Mouse (Mus musculus) lung, postnatal 4 days (tissue): Measurements from ENCODE around the gene Ptgir.
A peak's percentile ranks its signal among the peaks of the same experiment; 100 is the strongest.

Experiments used
- DNase-seq, 2 experiments: peaks; one replicate each; pipeline ENCODE4 v3.0.0; 2021

Gene Ptgir

GRCm38 (mm10) chr7:16906281-16906680 is at the start of gene Ptgir:
Gene Ptgir, plus strand, starts transcription at chr7:16906490.
- DNase-seq = peak in 1 of 2 experiments; percentile 65

DNA sequence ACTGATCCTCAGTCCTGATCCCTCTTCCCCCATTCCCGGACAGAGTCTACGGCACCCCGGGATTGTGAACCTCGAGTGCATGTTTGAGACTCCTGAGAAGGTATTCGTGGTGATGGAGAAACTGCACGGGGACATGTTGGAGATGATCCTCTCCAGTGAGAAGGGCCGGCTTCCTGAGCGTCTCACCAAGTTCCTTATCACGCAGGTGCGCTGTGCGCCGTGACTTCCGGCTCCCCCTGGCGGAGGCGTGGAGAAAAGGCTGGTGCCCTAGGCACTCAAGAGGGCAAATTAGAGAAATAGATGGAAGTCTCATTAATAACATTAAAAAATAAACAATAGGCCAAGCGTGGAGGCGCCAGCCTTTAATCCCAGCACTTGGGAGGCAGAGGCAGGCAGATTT is 48.0 kb upstream of the Ptgir start:
- DNase-seq = peak; percentile 50 to 58

- peak in 1 of 2 experiments; percentile 67 for DNase-seq
Observed at GRCm38 (mm10) chr7:16859902-16860651, 46.2 kb upstream of the Ptgir start.

DNA sequence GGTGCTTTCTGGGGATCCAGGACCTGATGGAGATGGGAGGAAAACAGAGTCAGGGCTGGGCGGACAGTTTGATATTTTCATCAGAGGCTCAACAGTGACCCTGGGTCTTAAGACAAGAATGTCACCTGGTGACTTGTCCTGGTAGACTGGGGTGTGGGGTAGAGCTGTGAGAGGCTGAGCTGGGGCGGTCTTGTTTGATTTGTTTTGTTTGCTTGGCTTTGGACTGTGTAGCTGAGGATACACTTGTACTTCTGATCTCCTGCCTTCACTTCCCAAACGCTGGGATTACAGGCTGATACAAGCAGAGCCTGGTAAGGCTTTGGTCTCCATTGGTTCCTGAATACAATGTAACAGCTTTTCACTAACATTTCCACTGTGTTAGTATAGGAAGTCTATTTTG is 38.8 kb upstream of the Ptgir start:
- no peak for DNase-seq

- DNase-seq = no peak
Observed at GRCm38 (mm10) chr7:16869497-16869896, 36.8 kb upstream of the Ptgir start.

DNA sequence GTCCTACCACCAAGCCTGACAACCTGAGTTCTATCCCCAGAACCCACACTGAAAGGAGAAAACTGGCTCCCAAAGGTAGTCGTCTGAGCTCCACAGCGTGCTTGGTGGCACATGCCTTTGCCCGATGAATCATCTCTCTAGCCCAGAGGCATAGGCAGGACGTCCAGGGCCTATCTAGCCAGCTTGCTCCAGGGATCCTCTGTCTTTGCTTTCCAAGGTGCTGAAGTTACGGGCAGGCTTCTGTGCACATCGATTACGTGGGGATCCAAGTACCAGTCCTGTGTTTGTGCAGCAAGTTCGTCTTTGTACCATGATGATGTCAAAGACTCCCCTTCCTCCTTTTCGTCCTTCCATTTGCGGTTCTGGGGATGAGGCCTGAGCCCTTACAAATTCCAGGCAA is 34.7 kb upstream of the Ptgir start:
- no peak for DNase-seq

- DNase-seq = no peak
Observed at GRCm38 (mm10) chr7:16872478-16872877, 33.8 kb upstream of the Ptgir start.

DNA sequence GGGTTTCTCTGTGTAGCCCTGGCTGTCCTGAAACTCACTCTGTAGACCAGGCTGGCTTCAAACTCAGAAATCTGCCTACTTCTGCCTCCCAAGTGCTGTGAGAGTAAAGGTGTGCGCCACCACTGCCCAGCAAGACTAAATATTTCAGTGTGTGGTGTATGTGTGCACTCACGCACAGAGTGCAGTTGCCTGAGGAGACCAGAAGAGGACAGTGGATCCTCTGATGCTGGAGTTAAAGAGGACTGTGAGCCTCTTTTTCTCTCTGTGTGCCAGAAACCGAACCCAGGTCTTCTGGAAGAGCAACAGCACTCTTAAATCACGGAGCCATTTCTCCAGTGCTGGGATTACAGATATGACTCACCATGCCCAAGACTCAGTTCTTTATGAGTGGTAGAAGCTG is 32.9 kb upstream of the Ptgir start:
- no peak for DNase-seq

- DNase-seq = peak; percentile 86 to 89
Observed at GRCm38 (mm10) chr7:16874190-16874589, 32.1 kb upstream of the Ptgir start.

DNA sequence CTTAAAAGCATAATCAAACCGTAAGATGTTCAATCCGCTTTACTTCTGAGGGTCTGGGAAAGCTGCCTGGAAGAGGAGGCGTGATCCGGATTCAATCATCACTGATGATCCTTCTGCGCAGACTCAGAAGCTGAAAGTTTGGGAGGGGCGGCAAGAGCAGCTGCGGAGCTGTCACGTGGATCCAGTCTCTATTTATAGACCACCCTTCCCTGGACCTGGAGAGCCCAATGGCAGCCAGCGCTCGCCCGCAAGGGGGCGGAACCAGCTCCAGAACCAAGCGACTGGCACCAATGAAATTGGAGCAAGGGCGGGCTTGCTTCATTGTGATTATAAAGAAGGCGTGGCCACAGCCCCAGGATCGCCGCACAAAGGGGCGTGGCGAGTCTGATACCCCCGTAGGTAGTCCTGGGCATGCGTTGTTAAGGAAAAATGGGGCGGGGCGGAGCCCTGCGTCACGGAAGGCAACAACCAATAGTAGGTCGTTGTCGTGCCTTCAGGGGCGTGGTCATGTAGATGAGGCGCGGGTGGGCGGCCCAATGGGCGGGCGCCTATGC is 31.5 kb upstream of the Ptgir start:
- peak; percentile 99 to 100 for DNase-seq

DNA sequence AGATGAGACGGTGACA is 31.2 kb upstream of the Ptgir start, which contains the start of gene Dact3:
Gene Dact3, plus strand, starts transcription at position 8 of the 16 bp plus-strand sequence.
- DNase-seq = no peak

GRCm38 (mm10) chr7:16875326-16875725 is 31.0 kb upstream of the Ptgir start:
- no peak for DNase-seq

DNA sequence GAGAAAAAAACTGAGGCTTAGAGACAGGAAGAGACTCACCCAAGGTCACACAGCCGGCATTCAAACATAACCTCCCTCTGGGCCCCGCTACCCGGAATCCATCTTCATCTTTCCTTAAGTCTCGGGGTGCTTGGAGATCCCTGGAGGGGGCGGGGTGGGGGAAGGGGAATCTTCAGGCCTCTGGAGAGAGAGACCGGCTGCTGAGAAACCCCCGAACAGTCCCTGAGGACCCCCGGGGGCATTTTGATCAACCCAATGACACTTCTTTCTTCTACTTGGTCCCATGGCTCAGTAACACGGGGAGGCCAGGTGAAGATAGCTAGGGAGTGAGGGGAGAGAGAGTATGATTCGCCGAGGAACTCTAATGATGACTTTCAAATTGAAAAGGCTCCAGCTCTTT is 30.3 kb upstream of the Ptgir start:
- no peak for DNase-seq

DNA sequence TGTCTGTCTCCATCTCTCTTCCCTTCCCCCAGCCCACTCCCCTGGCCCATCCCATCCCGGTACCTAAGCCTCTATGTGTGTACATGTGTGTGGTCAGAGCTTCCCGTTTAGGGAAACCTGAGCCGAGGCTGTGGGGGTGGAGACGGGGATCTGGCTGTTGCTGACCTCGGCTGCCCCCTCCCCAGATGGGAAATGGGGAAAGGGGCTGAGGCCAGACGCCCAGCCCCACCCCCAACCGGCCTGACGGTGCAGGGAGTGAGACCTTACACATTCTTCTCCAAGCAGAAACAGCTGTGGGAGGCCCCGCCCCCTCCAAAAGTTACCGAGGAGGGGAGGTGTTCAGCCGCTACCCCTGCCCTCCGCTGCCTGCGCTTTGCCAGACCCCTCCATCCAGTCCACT is 29.7 kb upstream of the Ptgir start:
- peak; percentile 44 to 74 for DNase-seq

GRCm38 (mm10) chr7:16877717-16878116 is 28.6 kb upstream of the Ptgir start:
- no peak for DNase-seq

DNA sequence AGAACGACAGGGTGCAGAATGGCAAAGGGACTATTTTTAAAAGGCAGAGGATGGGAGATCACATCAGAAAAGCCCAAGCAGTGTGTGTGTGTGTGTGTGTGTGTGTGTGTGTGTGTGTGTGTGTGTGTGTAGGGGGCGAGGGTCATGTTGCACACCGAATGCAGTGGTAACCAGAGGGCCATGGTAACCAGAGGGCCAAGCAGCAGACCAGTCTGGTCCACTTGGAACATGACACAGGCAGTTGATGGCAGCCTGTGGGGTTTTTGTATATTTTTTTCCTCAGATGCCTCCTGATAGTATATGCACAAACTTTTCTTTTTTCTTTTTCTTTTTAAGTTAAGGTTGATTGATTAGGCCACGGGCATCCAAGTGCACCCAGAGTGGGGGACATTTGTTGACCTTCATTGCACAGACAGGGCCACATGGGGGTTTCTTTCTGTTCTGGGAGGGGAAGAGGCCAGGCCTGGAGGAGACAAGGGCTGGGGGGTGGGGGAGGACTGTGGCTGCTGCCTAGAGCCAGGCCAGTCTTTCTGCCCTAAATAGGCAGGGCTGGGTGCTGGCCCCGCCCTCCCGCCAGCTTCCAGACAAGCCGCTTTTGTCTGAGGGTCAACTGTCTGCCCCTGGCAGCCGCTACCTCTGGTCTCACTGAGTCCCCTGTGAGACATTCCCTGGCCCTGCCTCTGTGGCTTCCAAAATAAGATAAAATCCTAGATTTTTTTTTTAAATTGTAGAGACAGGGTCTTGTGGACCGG is 26.3 kb upstream of the Ptgir start:
- peak; percentile 54 to 86 for DNase-seq

DNA sequence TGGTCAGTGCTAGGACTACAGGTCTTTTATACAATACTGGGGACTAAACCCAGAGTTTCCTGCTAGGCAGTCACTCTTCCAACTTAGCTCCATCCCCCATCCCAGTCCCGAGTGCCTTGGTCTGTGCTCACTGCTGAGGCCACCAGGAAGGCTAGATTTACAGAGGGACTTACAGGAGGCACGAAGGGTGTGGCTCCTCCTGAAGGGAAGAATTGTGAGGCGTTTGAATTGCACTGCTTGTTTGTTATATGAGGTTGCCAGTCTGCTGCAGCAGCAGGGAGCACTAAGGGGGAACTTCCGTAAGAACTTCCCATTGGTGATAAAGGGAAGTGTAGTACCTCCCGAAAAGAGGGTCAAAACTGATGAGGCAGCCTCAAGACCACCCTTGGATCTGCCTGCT is 25.7 kb upstream of the Ptgir start:
- DNase-seq = no peak

GRCm38 (mm10) chr7:16883162-16883561 is 23.1 kb upstream of the Ptgir start:
- no peak for DNase-seq

DNA sequence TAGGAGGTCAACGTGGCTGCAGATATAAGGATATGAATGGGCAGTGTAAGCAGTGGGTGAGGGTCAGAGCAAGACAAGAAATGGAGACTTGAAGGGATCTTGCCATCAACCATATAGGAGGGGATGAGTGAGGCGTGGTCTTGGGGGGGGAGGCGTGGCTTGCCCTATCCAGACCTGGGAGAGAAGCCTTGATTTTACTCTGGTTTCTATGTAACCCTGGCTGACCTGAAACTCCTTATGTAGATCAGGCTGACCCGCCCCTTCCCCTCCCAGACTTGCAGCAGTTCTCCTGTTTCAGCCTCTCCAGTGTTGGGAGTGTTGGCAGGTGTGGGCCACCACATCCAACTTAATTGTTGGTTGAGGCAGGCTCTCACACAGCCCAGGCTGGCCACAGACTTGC is 22.0 kb upstream of the Ptgir start:
- DNase-seq = no peak

GRCm38 (mm10) chr7:16885271-16885776 is 21.0 kb upstream of the Ptgir start:
- peak in 1 of 2 experiments; percentile 53 for DNase-seq

DNA sequence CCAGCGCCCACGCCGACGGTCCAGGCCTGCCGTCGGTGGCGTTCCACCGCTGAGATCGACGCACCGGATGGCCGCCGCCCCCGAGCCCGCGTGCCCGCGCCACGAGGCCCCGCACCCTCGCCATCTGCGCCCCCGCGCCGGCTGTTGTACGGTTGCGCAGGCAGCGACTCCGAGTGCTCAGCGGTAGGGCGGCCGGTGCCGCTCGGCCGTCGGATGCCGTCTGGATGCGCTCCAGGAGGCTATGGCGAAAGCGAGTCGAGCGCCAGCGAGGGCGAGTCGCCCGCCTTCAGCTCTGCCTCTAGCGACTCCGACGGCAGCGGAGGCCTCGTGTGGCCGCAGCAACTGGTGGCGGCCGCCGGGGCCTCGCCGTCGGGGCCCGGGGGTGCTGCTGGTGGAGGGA is 20.4 kb upstream of the Ptgir start:
- no peak for DNase-seq

- peak in 1 of 2 experiments; percentile 77 for DNase-seq
Observed at GRCm38 (mm10) chr7:16890536-16890935, 15.8 kb upstream of the Ptgir start.

DNA sequence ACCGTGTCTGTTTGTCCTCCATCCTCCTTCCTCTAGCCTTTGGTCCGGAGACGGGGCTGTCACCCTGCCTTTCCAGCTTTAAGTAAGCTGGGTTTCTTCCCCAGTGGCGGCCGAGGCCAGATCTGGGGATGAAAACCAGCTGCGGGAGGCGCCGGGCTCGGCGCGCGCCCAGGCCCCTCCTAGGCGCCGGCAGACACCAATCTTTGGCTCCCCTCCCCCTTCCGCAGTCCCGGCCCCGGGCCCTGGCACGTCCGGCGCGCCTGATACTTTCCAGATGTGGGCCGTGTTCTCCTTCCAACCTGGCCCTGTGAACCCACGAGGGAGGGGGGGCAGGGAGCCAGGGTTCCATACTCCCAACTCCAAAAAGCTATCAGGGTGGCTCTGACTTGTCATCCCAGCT is 15.3 kb upstream of the Ptgir start:
- DNase-seq = peak; percentile 85 to 94

DNA sequence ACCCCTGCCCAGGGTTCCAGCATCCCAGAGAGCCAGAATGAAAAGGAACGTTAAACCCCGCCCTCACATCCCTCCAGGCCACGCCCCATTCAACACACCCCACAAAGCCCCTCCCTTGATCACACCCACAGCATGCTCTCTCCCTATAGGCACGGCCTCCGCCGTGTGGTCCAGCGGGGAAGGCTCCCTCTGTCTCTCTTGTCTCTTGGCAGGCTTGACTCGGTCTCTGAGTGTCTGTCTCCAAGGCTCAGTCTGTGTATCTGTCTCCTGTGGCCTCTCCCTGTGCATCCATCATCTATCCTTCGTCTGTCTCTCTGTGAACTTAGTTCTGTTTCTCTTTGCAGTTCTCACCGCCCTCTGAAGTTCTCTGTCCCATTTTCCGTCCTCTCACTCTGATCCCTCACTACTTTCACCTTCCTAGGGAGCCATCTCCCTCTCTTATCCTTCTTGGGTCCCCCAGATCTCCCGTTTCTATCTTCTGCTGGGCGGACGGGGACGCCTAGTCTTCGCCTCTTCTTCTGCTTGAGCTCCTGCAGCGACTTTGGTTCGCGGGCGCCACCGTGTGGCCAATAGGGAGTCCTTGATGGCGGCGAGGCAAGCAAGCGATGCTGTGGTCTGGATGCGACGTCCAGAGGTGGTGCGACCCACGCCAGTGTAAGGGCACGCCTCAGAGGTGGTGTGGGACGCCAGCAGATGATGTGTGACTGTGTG is 14.5 kb upstream of the Ptgir start, which contains the start of gene Gng8:
Gene Gng8, plus strand, starts transcription at position 146 of the 711 bp plus-strand sequence.
- DNase-seq = peak; percentile 88 to 89
